Mouse (Mus musculus) macrophage (primary cell): ENCODE data around the gene Ctnnbip1. TPM values are rescaled to one million over a fixed set of nuclear protein-coding genes. Genes with fewer than 3 reads are reported as not detected.

Experiments
- H3K27ac ChIP-seq: fragments of 350-480 bp; formaldehyde crosslinking; 2 replicates; pipeline ENCODE4 v1.9.0; 2021
- H3K36me3 ChIP-seq: fragments of 350-480 bp; formaldehyde crosslinking; 2 replicates; pipeline ENCODE4 v1.9.0; 2021; ENCODE audit errors: inconsistent target
- H3K4me3 ChIP-seq: fragments of 350-480 bp; formaldehyde crosslinking; 2 replicates; pipeline ENCODE4 v1.9.0; 2021; ENCODE audit errors: inconsistent target
- H3K79me2 ChIP-seq: fragments of 350-480 bp; formaldehyde crosslinking; 2 replicates; pipeline ENCODE4 v1.9.0; 2021; ENCODE audit errors: inconsistent target
- WGBS: methylation state at CpG from one replicate; pipeline ENCODE4 v1.1.7; 2026; ENCODE audit warnings: inconsistent platforms; ENCODE audit not compliant: missing documents; 5-methylcytosine and 5-hydroxymethylcytosine counted together
- polyA plus RNA-seq: library from polyadenylated mRNA; stranded (reverse); fragments of 250-400 nt; gene quantifications from 3 replicates; pipeline ENCODE4 v1.2.4, GENCODE M21; 2018; ENCODE audit warnings: inconsistent platforms

Gene Ctnnbip1
- polyA plus RNA-seq, 1 experiment from 2014 or later, result 7.0 TPM

- Histone ChIP-seq H3K4me3 (no peak overlapping the region), H3K79me2 (no peaks in the 10 kb centered on the region), H3K27ac (no peak overlapping the region), H3K36me3 (no peaks in the 10 kb centered on the region)
- 86% methylated on average over 3 of the region's 4 CpGs for WGBS
Observed at GRCm38 (mm10) chr4:149561392-149561791, 43.4 kb downstream of the Ctnnbip1 start.

GRCm38 (mm10) chr4:149561986-149562904, 44.2 kb downstream of the Ctnnbip1 start:
- H3K79me2 ChIP-seq, result no peaks in the 10 kb centered on the region
- no peaks in the 10 kb centered on the region for H3K36me3 ChIP-seq
- 32% methylated on average over 21 of the region's 21 CpGs for WGBS
- no peak overlapping the region for H3K27ac ChIP-seq
- H3K4me3 ChIP-seq, result no peak overlapping the region

- Histone ChIP-seq H3K4me3 (no peak overlapping the region), H3K27ac (no peak overlapping the region)
- WGBS, result 57% methylated on average over 7 of the region's 7 CpGs
Observed at GRCm38 (mm10) chr4:149562905-149563347, 44.9 kb downstream of the Ctnnbip1 start.

GRCm38 (mm10) chr4:149563941-149564361, 45.9 kb downstream of the Ctnnbip1 start:
- WGBS, result 90% methylated on average over 10 of the region's 10 CpGs

More at GRCm38 (mm10) chr4:149562905-149563347, 44.9 kb downstream of the Ctnnbip1 start:
- H3K36me3 ChIP-seq, result no peaks in the 10 kb centered on the region
- no peaks in the 10 kb centered on the region for H3K79me2 ChIP-seq

GRCm38 (mm10) chr4:149564452-149565407, 46.7 kb downstream of the Ctnnbip1 start:
- WGBS, result 92% methylated on average over 20 of the region's 20 CpGs
- Histone ChIP-seq H3K4me3 (no peak overlapping the region), H3K27ac (no peak overlapping the region), H3K36me3 (no peaks in the 10 kb centered on the region), H3K79me2 (no peaks in the 10 kb centered on the region)

More at GRCm38 (mm10) chr4:149563941-149564361, 45.9 kb downstream of the Ctnnbip1 start:
- no peaks in the 10 kb centered on the region for H3K79me2 ChIP-seq
- no peaks in the 10 kb centered on the region for H3K36me3 ChIP-seq
- no peak overlapping the region for H3K4me3 ChIP-seq
- H3K27ac ChIP-seq, result no peak overlapping the region

- no peaks in the 10 kb centered on the region for H3K36me3 ChIP-seq
- WGBS, result 78% methylated on average over 8 of the region's 8 CpGs
- no peak overlapping the region for H3K4me3 ChIP-seq
- no peaks in the 10 kb centered on the region for H3K79me2 ChIP-seq
- no peak overlapping the region for H3K27ac ChIP-seq
Observed at GRCm38 (mm10) chr4:149567432-149568026, 49.5 kb downstream of the Ctnnbip1 start.

GRCm38 (mm10) chr4:149568622-149569021, 50.6 kb downstream of the Ctnnbip1 start:
- H3K4me3 ChIP-seq, result no peak overlapping the region
- no peak overlapping the region for H3K27ac ChIP-seq
- no peaks in the 10 kb centered on the region for H3K79me2 ChIP-seq
- no peaks in the 10 kb centered on the region for H3K36me3 ChIP-seq
- 83% methylated on average over 6 of the region's 6 CpGs for WGBS

GRCm38 (mm10) chr4:149569781-149570497, 51.9 kb downstream of the Ctnnbip1 start:
- 88% methylated on average over 6 of the region's 6 CpGs for WGBS
- Histone ChIP-seq H3K27ac (no peak overlapping the region), H3K36me3 (no peaks in the 10 kb centered on the region)

GRCm38 (mm10) chr4:149570498-149570863, 52.4 kb downstream of the Ctnnbip1 start:
- H3K4me3 ChIP-seq, result no peak overlapping the region
- 24% methylated on average over 4 of the region's 4 CpGs for WGBS
- H3K36me3 ChIP-seq, result no peaks in the 10 kb centered on the region
- no peaks in the 10 kb centered on the region for H3K79me2 ChIP-seq
- H3K27ac ChIP-seq, result no peak overlapping the region

More at GRCm38 (mm10) chr4:149569781-149570497, 51.9 kb downstream of the Ctnnbip1 start:
- Histone ChIP-seq H3K79me2 (no peaks in the 10 kb centered on the region), H3K4me3 (no peak overlapping the region)

- 72% methylated on average over 5 of the region's 5 CpGs for WGBS
- Histone ChIP-seq H3K79me2 (no peaks in the 10 kb centered on the region), H3K27ac (no peak overlapping the region), H3K36me3 (no peaks in the 10 kb centered on the region), H3K4me3 (no peak overlapping the region)
Observed at GRCm38 (mm10) chr4:149571209-149571608, 53.2 kb downstream of the Ctnnbip1 start.

- no peaks in the 10 kb centered on the region for H3K36me3 ChIP-seq
- WGBS, result 35% methylated on average over 8 of the region's 8 CpGs
- no peaks in the 10 kb centered on the region for H3K79me2 ChIP-seq
- no peak overlapping the region for H3K4me3 ChIP-seq
- H3K27ac ChIP-seq, result no peak overlapping the region
Observed at GRCm38 (mm10) chr4:149571651-149572149, 53.7 kb downstream of the Ctnnbip1 start.

- Histone ChIP-seq H3K4me3 (no peak overlapping the region), H3K79me2 (no peaks in the 10 kb centered on the region), H3K36me3 (no peaks in the 10 kb centered on the region), H3K27ac (no peak overlapping the region)
- WGBS, result 81% methylated on average over 5 of the region's 9 CpGs
Observed at GRCm38 (mm10) chr4:149572446-149572845, 54.4 kb downstream of the Ctnnbip1 start.

- Histone ChIP-seq H3K27ac (no peak overlapping the region), H3K4me3 (no peak overlapping the region), H3K36me3 (no peaks in the 10 kb centered on the region), H3K79me2 (no peaks in the 10 kb centered on the region)
- 91% methylated on average over 8 of the region's 8 CpGs for WGBS
Observed at GRCm38 (mm10) chr4:149572851-149573250, 54.8 kb downstream of the Ctnnbip1 start.
